Mouse (Mus musculus): ENCODE data around the gene H2-DMb2. TPM values are rescaled to one million over a fixed set of nuclear protein-coding genes. Genes with fewer than 3 reads are reported as not detected.

The H2-DMb2 gene
- polyA plus RNA-seq, 1 experiment from 2014 or later: 0.53 TPM

GRCm38 (mm10) chr17:34127475-34127874 lies 15.6 kb upstream of the H2-DMb2 start:
- DNase-seq (ENCODE audit: low spot score): peak; percentile 72
- no peak for TF ChIP-seq CTCF (IDR thresholded peaks at IDR 0.05; ENCODE audit: low read depth)
- TF ChIP-seq EP300 (optimal IDR thresholded peaks at IDR 0.05): no peak
- H3K4me2 ChIP-seq (replicated peaks; ENCODE audit: low read depth): no peak overlapping the region

GRCm38 (mm10) chr17:34128264-34128937 lies 14.7 kb upstream of the H2-DMb2 start:
- Histone ChIP-seq H3K9me3 (ENCODE audit: control insufficient read depth, low read length) (no peaks in the 10 kb centered on the region), H3K27ac (replicated peaks) (no peak overlapping the region), H3K27me3 (ENCODE audit: control insufficient read depth, insufficient read depth, low read length) (no peaks in the 10 kb centered on the region), H3K4me2 (replicated peaks; ENCODE audit: low read depth) (no peak overlapping the region), H3K4me3 (ENCODE audit: low read depth, low read length) (no peak overlapping the region), H3K36me3 (ENCODE audit: control insufficient read depth, insufficient read depth, low read length) (no peaks in the 10 kb centered on the region; the same call in 1 of the 2 replicates), H3K9ac (ENCODE audit: low read length) (no peak overlapping the region), H3K4me1 (replicated peaks; ENCODE audit: control insufficient read depth, insufficient read depth) (peaks cover 2% of the 10 kb centered on the region)
- DNase-seq (ENCODE audit: low spot score) (no peak), ATAC-seq (ENCODE audit: low FRiP score, low TSS enrichment) (no peak)
- 29% methylated on average over 13 of the region's 13 CpGs for WGBS
- TF ChIP-seq CTCF (IDR thresholded peaks at IDR 0.05; ENCODE audit: low read depth): peak; percentile 51
- TF ChIP-seq EP300 (optimal IDR thresholded peaks at IDR 0.05): no peak

More at GRCm38 (mm10) chr17:34127475-34127874, 15.6 kb upstream of the H2-DMb2 start:
- peak; percentile 16; the same call in 1 of the 2 replicates for ATAC-seq (ENCODE audit: low FRiP score, low TSS enrichment)
- H3K36me3 ChIP-seq (ENCODE audit: control insufficient read depth, insufficient read depth, low read length): no peaks in the 10 kb centered on the region; the same call in 1 of the 2 replicates
- WGBS: 21% methylated on average over 6 of the region's 6 CpGs
- H3K27ac ChIP-seq (replicated peaks): no peak overlapping the region
- H3K9me3 ChIP-seq (ENCODE audit: control insufficient read depth, low read length): no peaks in the 10 kb centered on the region
- no peak overlapping the region for H3K4me3 ChIP-seq (ENCODE audit: low read depth, low read length)
- H3K4me1 ChIP-seq (replicated peaks; ENCODE audit: control insufficient read depth, insufficient read depth): peaks cover 2% of the 10 kb centered on the region
- no peaks in the 10 kb centered on the region for H3K27me3 ChIP-seq (ENCODE audit: control insufficient read depth, insufficient read depth, low read length)
- H3K9ac ChIP-seq (ENCODE audit: low read length): no peak overlapping the region

GRCm38 (mm10) chr17:34128944-34129791 lies 13.9 kb upstream of the H2-DMb2 start:
- DNase-seq (ENCODE audit: low spot score) (no peak), ATAC-seq (ENCODE audit: low FRiP score, low TSS enrichment) (no peak)
- H3K4me1 ChIP-seq (replicated peaks; ENCODE audit: control insufficient read depth, insufficient read depth): no peaks in the 10 kb centered on the region; the same call in 1 of the 2 replicates
- no peaks in the 10 kb centered on the region for H3K9me3 ChIP-seq (ENCODE audit: control insufficient read depth, low read length)
- no peaks in the 10 kb centered on the region for H3K27me3 ChIP-seq (ENCODE audit: control insufficient read depth, insufficient read depth, low read length)
- no peak for TF ChIP-seq EP300 (optimal IDR thresholded peaks at IDR 0.05)
- peak; percentile 39; the same call in 1 of the 2 replicates for TF ChIP-seq CTCF (IDR thresholded peaks at IDR 0.05; ENCODE audit: low read depth)
- no peak overlapping the region for H3K9ac ChIP-seq (ENCODE audit: low read length)
- no peak overlapping the region for H3K4me2 ChIP-seq (replicated peaks; ENCODE audit: low read depth)
- H3K36me3 ChIP-seq (ENCODE audit: control insufficient read depth, insufficient read depth, low read length): no peaks in the 10 kb centered on the region; the same call in 1 of the 2 replicates
- no peak overlapping the region for H3K4me3 ChIP-seq (ENCODE audit: low read depth, low read length)
- H3K27ac ChIP-seq (replicated peaks): no peak overlapping the region
- WGBS: 18% methylated on average over 18 of the region's 18 CpGs

- Histone ChIP-seq H3K9me3 (ENCODE audit: control insufficient read depth, low read length) (no peaks in the 10 kb centered on the region), H3K4me1 (replicated peaks; ENCODE audit: control insufficient read depth, insufficient read depth) (no peaks in the 10 kb centered on the region; the same call in 1 of the 2 replicates), H3K27ac (replicated peaks) (no peak overlapping the region), H3K4me3 (ENCODE audit: low read depth, low read length) (no peak overlapping the region), H3K36me3 (ENCODE audit: control insufficient read depth, insufficient read depth, low read length) (no peaks in the 10 kb centered on the region; the same call in 1 of the 2 replicates), H3K27me3 (ENCODE audit: control insufficient read depth, insufficient read depth, low read length) (no peaks in the 10 kb centered on the region), H3K4me2 (replicated peaks; ENCODE audit: low read depth) (no peak overlapping the region), H3K9ac (ENCODE audit: low read length) (no peak overlapping the region)
- ATAC-seq (ENCODE audit: low FRiP score, low TSS enrichment) (no peak), DNase-seq (ENCODE audit: low spot score) (no peak)
- no peak for TF ChIP-seq CTCF (IDR thresholded peaks at IDR 0.05; ENCODE audit: low read depth)
- no peak for TF ChIP-seq EP300 (optimal IDR thresholded peaks at IDR 0.05)
- 60% methylated on average over 19 of the region's 19 CpGs for WGBS
These were observed 12.8 kb upstream of the H2-DMb2 start for GRCm38 (mm10) chr17:34130073-34130947.

GRCm38 (mm10) chr17:34131911-34132310 lies 11.2 kb upstream of the H2-DMb2 start:
- H3K4me1 ChIP-seq (replicated peaks; ENCODE audit: control insufficient read depth, insufficient read depth): peaks cover 2% of the 10 kb centered on the region
- no peak for ATAC-seq (ENCODE audit: low FRiP score, low TSS enrichment)
- H3K4me2 ChIP-seq (replicated peaks; ENCODE audit: low read depth): no peak overlapping the region
- no peak overlapping the region for H3K27ac ChIP-seq (replicated peaks)
- H3K36me3 ChIP-seq (ENCODE audit: control insufficient read depth, insufficient read depth, low read length): no peaks in the 10 kb centered on the region; the same call in 1 of the 2 replicates
- no peak overlapping the region for H3K9ac ChIP-seq (ENCODE audit: low read length)
- no peaks in the 10 kb centered on the region for H3K9me3 ChIP-seq (ENCODE audit: control insufficient read depth, low read length)
- no peaks in the 10 kb centered on the region for H3K27me3 ChIP-seq (ENCODE audit: control insufficient read depth, insufficient read depth, low read length)
- no peak for TF ChIP-seq EP300 (optimal IDR thresholded peaks at IDR 0.05)
- no peak for TF ChIP-seq CTCF (IDR thresholded peaks at IDR 0.05; ENCODE audit: low read depth)
- WGBS: 89% methylated on average over 7 of the region's 7 CpGs
- no peak for DNase-seq (ENCODE audit: low spot score)
- H3K4me3 ChIP-seq (ENCODE audit: low read depth, low read length): no peak overlapping the region
